ENCODE assay signal across 12 mouse cellular contexts in genomic region chrX:52375129-52375528, GRCm38 (mm10).
DNase-seq lines count a peak whose midpoint lies in the region; ATAC-seq and TF ChIP-seq lines count a peak whose summit lies in the region.
"Had no signal": no experiment of that assay in that cellular context is flagged by ENCODE, and none has a peak within 500 bp of the region (broad histone marks: within the 10 kb centered on the region; RNA-seq: fewer than 3 reads in every experiment).

No protein-coding gene starts in this region.

- intact Hi-C loops in gastrocnemius, adult 2 months (cut with DNase I) = loop anchor here (5.0 to 10.0 kb wide), 3 partner anchors 480 to 978 kb away; no protein-coding TSS in a partner anchor

- H3K4me2 ChIP-seq in midbrain, embryonic 14.5 days (ENCODE audit: low read length) = no peak overlapping the region
- H3K4me2 ChIP-seq in midbrain, embryonic 15.5 days = no peak overlapping the region
- no peak overlapping the region for H3K4me2 ChIP-seq in hindbrain, embryonic 13.5 days
- H3K4me2 ChIP-seq: heart, embryonic 11.5 days had no signal

- peak; percentile 68 for TF ChIP-seq CTCF in gastrocnemius, adult 2 months (IDR thresholded peaks at IDR 0.05)

- H3K4me3 ChIP-seq in gastrocnemius, adult 2 months = no peak overlapping the region
- no peak overlapping the region for H3K4me3 ChIP-seq in midbrain, embryonic 14.5 days (replicated peaks; ENCODE audit: low read depth, low read length)
- H3K4me3 ChIP-seq in midbrain, embryonic 15.5 days = no peak overlapping the region
- H3K4me3 ChIP-seq in hindbrain, embryonic 13.5 days = no peak overlapping the region

- no peaks in the 10 kb centered on the region for H3K4me1 ChIP-seq in midbrain, embryonic 14.5 days (ENCODE audit: control insufficient read depth, insufficient read depth, low read length)
- H3K4me1 ChIP-seq in midbrain, embryonic 15.5 days = 0 out of 2 replicates have a peak, but pooled peaks cover under 1% of the 10 kb centered on the region
- no peaks in the 10 kb centered on the region for H3K4me1 ChIP-seq in hindbrain, embryonic 13.5 days (replicated peaks)

- no peak for ATAC-seq in midbrain, embryonic 14.5 days (ENCODE audit: low FRiP score, low TSS enrichment)
- no peak for ATAC-seq in midbrain, embryonic 15.5 days (replicated peaks)
- no peak for ATAC-seq in erythroid progenitor cell, adult 5-6 weeks (replicated peaks; ENCODE audit: low FRiP score, poor library complexity, severe bottlenecking)
- no peak for ATAC-seq in hindbrain, embryonic 13.5 days (ENCODE audit: low FRiP score)

- H3K9ac ChIP-seq in midbrain, embryonic 14.5 days (replicated peaks; ENCODE audit: low read length) = no peak overlapping the region
- no peak overlapping the region for H3K9ac ChIP-seq in midbrain, embryonic 15.5 days
- no peak overlapping the region for H3K9ac ChIP-seq in hindbrain, embryonic 13.5 days

- H3K9me3 ChIP-seq in midbrain, embryonic 14.5 days (ENCODE audit: control insufficient read depth, low read length) = no peaks in the 10 kb centered on the region
- no peaks in the 10 kb centered on the region for H3K9me3 ChIP-seq in midbrain, embryonic 15.5 days
- H3K9me3 ChIP-seq in hindbrain, embryonic 13.5 days = no peaks in the 10 kb centered on the region

- no peaks in the 10 kb centered on the region for H3K36me3 ChIP-seq in midbrain, embryonic 14.5 days (ENCODE audit: control insufficient read depth, insufficient read depth, low read length)
- H3K36me3 ChIP-seq in midbrain, embryonic 15.5 days (replicated peaks) = no peaks in the 10 kb centered on the region
- no peaks in the 10 kb centered on the region for H3K36me3 ChIP-seq in hindbrain, embryonic 13.5 days

- WGBS in midbrain, embryonic 14.5 days = 61% methylated on average over 3 of the region's 3 CpGs
- 60% methylated on average over 3 of the region's 3 CpGs for WGBS in midbrain, embryonic 15.5 days
- 60% methylated on average over 3 of the region's 3 CpGs for WGBS in hindbrain, embryonic 13.5 days

- H3K27ac ChIP-seq in gastrocnemius, adult 2 months = no peak overlapping the region
- no peak overlapping the region for H3K27ac ChIP-seq in midbrain, embryonic 14.5 days (replicated peaks; ENCODE audit: low read depth, low read length)
- H3K27ac ChIP-seq in midbrain, embryonic 15.5 days = no peak overlapping the region
- H3K27ac ChIP-seq in hindbrain, embryonic 13.5 days = no peak overlapping the region

- no peaks in the 10 kb centered on the region for H3K27me3 ChIP-seq in midbrain, embryonic 14.5 days (ENCODE audit: control insufficient read depth, insufficient read depth, low read length)
- no peaks in the 10 kb centered on the region; the same call in 1 of the 2 replicates for H3K27me3 ChIP-seq in midbrain, embryonic 15.5 days (replicated peaks)
- peaks cover 10% of the 10 kb centered on the region; the same call in 1 of the 2 replicates for H3K27me3 ChIP-seq in hindbrain, embryonic 13.5 days

- no peak for DNase-seq in gastrocnemius, adult 2 months
- no peak for DNase-seq in gastrocnemius, adult 8-10 months (ENCODE audit: low spot score in 2 of 2)
- peak; percentile 28 for DNase-seq in midbrain, embryonic 14.5 days
- peak; percentile 4 for DNase-seq in c-Kit-positive CD71-positive TER-119-positive erythroid progenitor cells, embryonic 14.5 days (ENCODE audit: low spot score)
- DNase-seq in retina, postnatal 1 day = peak; percentile 25
- DNase-seq: cerebellum, adult 11 months; right cerebral cortex, postnatal 14 days; thymus, adult 18-20 months had no signal

Comparison
In these comparisons a context has a peak if more than half of its experiments do, and no peak if none do; other contexts are left out.
1. DNase-seq: peak in midbrain, embryonic 14.5 days (single experiment), c-Kit-positive CD71-positive TER-119-positive erythroid progenitor cells, embryonic 14.5 days (single experiment) and retina, postnatal 1 day (single experiment); none in gastrocnemius, adult 2 months (single experiment) and gastrocnemius, adult 8-10 months (0 of 2).